Mouse (Mus musculus) cerebellum, adult 2 months (tissue): ENCODE results near the gene Dner. TPM values are rescaled to one million over a fixed set of nuclear protein-coding genes. Genes with fewer than 3 reads are reported as not detected.

Source experiments
- DNase-seq, 2 experiments: peaks; one replicate each; pipeline ENCODE4 v3.0.0; 2021
- H3K27ac ChIP-seq: fragments of 200-500 bp; 2 replicates; pipeline ENCODE4 v1.5.1; 2012; ENCODE audit warnings: low read length, control low read depth, inconsistent platforms; ENCODE audit not compliant: insufficient read depth
- H3K27me3 ChIP-seq: fragments of 200-500 bp; 2 replicates; pipeline ENCODE4 v1.6.1; 2012; ENCODE audit warnings: inconsistent platforms, mild to moderate bottlenecking, low read length, moderate library complexity; ENCODE audit not compliant: control insufficient read depth, insufficient read depth
- H3K4me1 ChIP-seq: fragments of 200-500 bp; 2 replicates; pipeline ENCODE4 v1.6.1; 2011; ENCODE audit warnings: low read length; ENCODE audit not compliant: control insufficient read depth, insufficient read depth
- H3K4me3 ChIP-seq: fragments of 200-500 bp; replicated peaks from 2 replicates; pipeline ENCODE3; 2011; ENCODE audit warnings: mild to moderate bottlenecking, low read depth, low read length, control low read depth; ENCODE audit not compliant: insufficient read depth
- CTCF ChIP-seq: fragments of 200-500 bp; IDR thresholded peaks from 2 replicates; pipeline ENCODE4 v1.5.1; 2011; ENCODE audit warnings: low read depth, mild to moderate bottlenecking, control low read depth, low read length, moderate library complexity, borderline replicate concordance; ENCODE audit not compliant: insufficient read depth
- POLR2A ChIP-seq: fragments of 200-500 bp; IDR thresholded peaks from 2 replicates; pipeline ENCODE4 v1.6.1; 2011; ENCODE audit warnings: low read length, control low read depth, borderline replicate concordance; ENCODE audit not compliant: insufficient read depth
- WGBS: fragments of 180-500 bp; shearing (Covaris S2); methylation state at CpG from one replicate; pipeline ENCODE4 v1.1.7; 2018; 5-methylcytosine and 5-hydroxymethylcytosine counted together
- polyA plus RNA-seq: library from polyadenylated mRNA; depleted of rRNA; stranded (reverse); fragments of >200 nt; gene quantifications from 2 replicates; pipeline ENCODE4 v1.2.3, GENCODE M21; 2012

Gene Dner
- polyA plus RNA-seq, 1 experiment, result 277 TPM

- no peak overlapping the region for H3K4me3 ChIP-seq
- 96% methylated on average over 3 of the region's 3 CpGs for WGBS
- TF ChIP-seq CTCF (no peak), POLR2A (no peak)
- no peaks in the 10 kb centered on the region for H3K4me1 ChIP-seq
- no peak overlapping the region for H3K27ac ChIP-seq
- no peaks in the 10 kb centered on the region for H3K27me3 ChIP-seq
- DNase-seq, result no peak
These were observed 144.0 kb downstream of the Dner start for GRCm38 (mm10) chr1:84552005-84552404.

GRCm38 (mm10) chr1:84550065-84550368 lies 146.0 kb downstream of the Dner start:
- no peaks in the 10 kb centered on the region for H3K27me3 ChIP-seq
- no peak for DNase-seq
- H3K27ac ChIP-seq, result no peak overlapping the region
- no peaks in the 10 kb centered on the region for H3K4me1 ChIP-seq
- WGBS, result 66% methylated on average over 2 of the region's 2 CpGs
- TF ChIP-seq CTCF (no peak), POLR2A (no peak)
- H3K4me3 ChIP-seq, result no peak overlapping the region

- Histone ChIP-seq H3K27me3 (no peaks in the 10 kb centered on the region), H3K4me1 (no peaks in the 10 kb centered on the region), H3K4me3 (no peak overlapping the region), H3K27ac (no peak overlapping the region)
- WGBS, result 42% methylated on average over 2 of the region's 2 CpGs
- TF ChIP-seq CTCF (no peak), POLR2A (no peak)
- no peak for DNase-seq
These were observed 146.5 kb downstream of the Dner start for GRCm38 (mm10) chr1:84549367-84550064.

- H3K27me3 ChIP-seq, result no peaks in the 10 kb centered on the region
- WGBS, result 55% methylated on average over 4 of the region's 4 CpGs
- no peak for DNase-seq
- no peak for TF ChIP-seq POLR2A
- TF ChIP-seq CTCF, result no peak
- H3K4me1 ChIP-seq, result no peaks in the 10 kb centered on the region
- H3K4me3 ChIP-seq, result no peak overlapping the region
- no peak overlapping the region for H3K27ac ChIP-seq
These were observed 160.0 kb downstream of the Dner start for GRCm38 (mm10) chr1:84536069-84536468.

- H3K4me1 ChIP-seq, result 0 out of 2 replicates have a peak, but pooled peaks cover 3% of the 10 kb centered on the region
- H3K27me3 ChIP-seq, result no peaks in the 10 kb centered on the region
- H3K4me3 ChIP-seq, result no peak overlapping the region
- WGBS, result 67% methylated on average over 3 of the region's 3 CpGs
- no peak for DNase-seq
- TF ChIP-seq CTCF, result no peak
- TF ChIP-seq POLR2A, result no peak
- no peak overlapping the region for H3K27ac ChIP-seq
These were observed 170.5 kb downstream of the Dner start for GRCm38 (mm10) chr1:84525514-84525913.

- 51% methylated on average over 4 of the region's 4 CpGs for WGBS
- H3K4me1 ChIP-seq, result 0 out of 2 replicates have a peak, but pooled peaks cover 3% of the 10 kb centered on the region
- no peak for DNase-seq
- no peak overlapping the region for H3K27ac ChIP-seq
- H3K4me3 ChIP-seq, result no peak overlapping the region
- TF ChIP-seq CTCF, result no peak
- no peak for TF ChIP-seq POLR2A
- no peaks in the 10 kb centered on the region for H3K27me3 ChIP-seq
These were observed 171.6 kb downstream of the Dner start for GRCm38 (mm10) chr1:84524413-84524812.

GRCm38 (mm10) chr1:84522963-84523280 lies 173.1 kb downstream of the Dner start:
- no peak overlapping the region for H3K27ac ChIP-seq
- H3K4me3 ChIP-seq, result no peak overlapping the region
- no peaks in the 10 kb centered on the region for H3K27me3 ChIP-seq
- H3K4me1 ChIP-seq, result 0 out of 2 replicates have a peak, but pooled peaks cover 3% of the 10 kb centered on the region
- TF ChIP-seq POLR2A, result no peak
- TF ChIP-seq CTCF, result no peak
- WGBS, result 38% methylated on average over 4 of the region's 4 CpGs
- DNase-seq, result no peak

- Histone ChIP-seq H3K4me3 (no peak overlapping the region), H3K4me1 (0 out of 2 replicates have a peak, but pooled peaks cover 3% of the 10 kb centered on the region), H3K27me3 (no peaks in the 10 kb centered on the region), H3K27ac (no peak overlapping the region)
- DNase-seq, result no peak
- 71% methylated on average over 4 of the region's 4 CpGs for WGBS
- no peak for TF ChIP-seq CTCF
- TF ChIP-seq POLR2A, result no peak
These were observed 173.6 kb downstream of the Dner start for GRCm38 (mm10) chr1:84522256-84522962.
